Mouse (Mus musculus) kidney, adult 2 months (tissue): ENCODE results near the gene Rsad2. TPM values are rescaled to one million over a fixed set of nuclear protein-coding genes. Genes with fewer than 3 reads are reported as not detected.

Experiments
- DNase-seq: peaks from one replicate; pipeline ENCODE4 v3.0.0; 2021
- H3K27ac ChIP-seq: fragments of 200-500 bp; 2 replicates; pipeline ENCODE4 v1.5.1; 2012; ENCODE audit warnings: low read depth, low read length, control low read depth, inconsistent platforms; ENCODE audit not compliant: insufficient read depth
- H3K27me3 ChIP-seq: fragments of 200-500 bp; replicated peaks from 2 replicates; pipeline ENCODE4 v1.6.1; 2012; ENCODE audit warnings: mild to moderate bottlenecking, moderate library complexity, low read length, inconsistent platforms; ENCODE audit not compliant: control insufficient read depth, insufficient read depth
- H3K36me3 ChIP-seq: fragments of 200-500 bp; 2 replicates; pipeline ENCODE4 v1.6.1; 2012; ENCODE audit warnings: mild to moderate bottlenecking, moderate library complexity, low read length, inconsistent platforms; ENCODE audit not compliant: control insufficient read depth, insufficient read depth
- H3K4me1 ChIP-seq: fragments of 200-500 bp; 2 replicates; pipeline ENCODE4 v1.6.1; 2011; ENCODE audit warnings: low read length; ENCODE audit not compliant: control insufficient read depth, insufficient read depth
- H3K4me3 ChIP-seq: fragments of 200-500 bp; 2 replicates; pipeline ENCODE4 v1.5.1; 2011; ENCODE audit warnings: mild to moderate bottlenecking, low read depth, low read length, control low read depth; ENCODE audit not compliant: insufficient read depth
- CTCF ChIP-seq: fragments of 200-500 bp; conservative IDR thresholded peaks from 2 replicates; pipeline ENCODE4 v1.5.1; 2011; ENCODE audit warnings: low read depth, mild to moderate bottlenecking, control low read depth, low read length, moderate library complexity, mixed read lengths; ENCODE audit not compliant: insufficient read depth, insufficient read length
- POLR2A ChIP-seq: fragments of 200-500 bp; IDR thresholded peaks from one replicate; pipeline ENCODE4 v1.6.1; 2011; ENCODE audit warnings: low read depth, low read length, control low read depth
- WGBS: fragments of 180-500 bp; shearing (Covaris S2); methylation state at CpG from one replicate; pipeline ENCODE4 v1.1.7; 2018; 5-methylcytosine and 5-hydroxymethylcytosine counted together
- polyA plus RNA-seq: library from polyadenylated mRNA; depleted of rRNA; stranded (reverse); fragments of >200 nt; gene quantifications from 2 replicates; pipeline ENCODE4 v1.2.3, GENCODE M21; 2012

Gene Rsad2
- polyA plus RNA-seq, 1 experiment, result 19.8 TPM

DNA sequence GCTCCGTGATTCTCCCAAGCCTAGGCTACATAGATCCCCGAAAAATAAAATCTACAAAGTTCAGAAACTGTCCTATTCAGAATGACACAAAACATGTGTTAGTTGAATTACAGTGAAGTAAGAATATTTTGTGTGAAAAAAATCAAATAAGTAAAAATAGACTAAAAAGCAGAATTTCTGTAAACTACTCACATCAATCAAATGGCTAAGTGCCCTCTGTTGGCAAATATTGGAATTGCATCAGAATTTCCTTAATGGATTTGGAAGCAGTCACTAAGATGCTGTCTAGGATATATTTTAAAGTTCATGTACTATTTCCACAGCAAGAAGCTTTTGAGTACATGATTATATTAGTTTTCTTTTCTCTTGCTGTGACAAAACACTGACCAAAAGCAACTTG, 31.4 kb downstream of the Rsad2 start:
- Histone ChIP-seq H3K27me3 (no peaks in the 10 kb centered on the region), H3K36me3 (no peaks in the 10 kb centered on the region), H3K4me3 (no peak overlapping the region), H3K4me1 (0 out of 2 replicates have a peak, but pooled peaks cover 2% of the 10 kb centered on the region), H3K27ac (no peak overlapping the region)
- 93% methylated on average over 2 of the region's 2 CpGs for WGBS
- DNase-seq, result peak; percentile 65
- TF ChIP-seq POLR2A (no peak), CTCF (no peak)

DNA sequence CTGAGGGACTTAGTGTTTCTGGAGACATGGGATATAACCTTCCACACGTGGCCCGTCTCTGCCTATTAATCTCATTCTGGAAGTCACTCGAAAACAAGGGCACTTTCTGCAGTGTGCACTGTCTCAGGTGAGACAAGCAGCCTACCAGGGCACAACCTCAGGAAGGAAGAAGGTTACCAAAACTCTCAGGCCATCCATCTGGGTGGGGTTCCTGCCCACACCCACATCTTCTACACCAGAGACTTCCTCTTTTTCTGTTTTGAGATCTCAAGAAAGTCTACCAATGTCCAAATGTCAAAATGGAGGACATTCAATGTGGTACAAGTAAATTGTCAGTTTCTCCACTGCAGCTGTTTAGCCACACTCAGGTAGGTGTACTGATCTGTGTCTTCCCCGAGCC, 37.9 kb downstream of the Rsad2 start:
- H3K36me3 ChIP-seq, result no peaks in the 10 kb centered on the region
- 81% methylated on average over 4 of the region's 4 CpGs for WGBS
- no peaks in the 10 kb centered on the region for H3K4me1 ChIP-seq
- TF ChIP-seq POLR2A (no peak), CTCF (no peak)
- DNase-seq, result no peak
- no peak overlapping the region for H3K27ac ChIP-seq
- H3K4me3 ChIP-seq, result no peak overlapping the region
- H3K27me3 ChIP-seq, result no peaks in the 10 kb centered on the region

DNA sequence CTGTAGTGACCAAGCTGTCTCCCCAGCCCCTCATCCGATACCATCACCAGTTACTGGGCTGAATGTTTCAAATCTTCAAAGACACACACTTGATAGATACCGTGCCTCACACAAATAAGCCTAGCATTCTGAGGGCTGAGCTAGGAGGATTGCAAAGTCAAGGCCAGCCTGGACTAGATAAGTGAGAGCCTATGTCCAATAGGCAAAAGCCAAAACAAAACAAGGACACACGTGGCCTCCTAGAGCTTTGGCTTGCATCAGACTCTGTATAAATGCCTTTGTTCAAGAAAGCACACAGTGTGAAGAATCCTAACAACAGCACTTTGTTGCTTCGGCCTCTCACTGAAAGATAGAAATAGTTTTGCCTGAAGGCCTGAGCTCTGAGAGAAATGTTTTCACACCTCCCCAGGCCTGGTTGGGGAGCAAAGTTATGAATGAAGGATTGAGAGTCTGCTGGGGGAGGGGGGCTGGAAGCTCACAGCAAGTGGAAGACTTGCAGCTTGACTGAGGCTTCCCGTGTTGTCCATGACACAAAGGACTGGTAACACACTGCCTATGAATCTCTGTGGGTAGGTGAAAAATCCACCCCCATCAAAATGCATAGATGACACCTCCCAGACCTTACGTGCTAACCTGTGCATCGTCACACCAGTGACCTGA, 39.5 kb downstream of the Rsad2 start:
- no peak for TF ChIP-seq CTCF
- Histone ChIP-seq H3K27ac (no peak overlapping the region), H3K36me3 (no peaks in the 10 kb centered on the region), H3K4me3 (no peak overlapping the region), H3K4me1 (no peaks in the 10 kb centered on the region), H3K27me3 (no peaks in the 10 kb centered on the region)
- WGBS, result 91% methylated on average over 7 of the region's 7 CpGs
- DNase-seq, result no peak

DNA sequence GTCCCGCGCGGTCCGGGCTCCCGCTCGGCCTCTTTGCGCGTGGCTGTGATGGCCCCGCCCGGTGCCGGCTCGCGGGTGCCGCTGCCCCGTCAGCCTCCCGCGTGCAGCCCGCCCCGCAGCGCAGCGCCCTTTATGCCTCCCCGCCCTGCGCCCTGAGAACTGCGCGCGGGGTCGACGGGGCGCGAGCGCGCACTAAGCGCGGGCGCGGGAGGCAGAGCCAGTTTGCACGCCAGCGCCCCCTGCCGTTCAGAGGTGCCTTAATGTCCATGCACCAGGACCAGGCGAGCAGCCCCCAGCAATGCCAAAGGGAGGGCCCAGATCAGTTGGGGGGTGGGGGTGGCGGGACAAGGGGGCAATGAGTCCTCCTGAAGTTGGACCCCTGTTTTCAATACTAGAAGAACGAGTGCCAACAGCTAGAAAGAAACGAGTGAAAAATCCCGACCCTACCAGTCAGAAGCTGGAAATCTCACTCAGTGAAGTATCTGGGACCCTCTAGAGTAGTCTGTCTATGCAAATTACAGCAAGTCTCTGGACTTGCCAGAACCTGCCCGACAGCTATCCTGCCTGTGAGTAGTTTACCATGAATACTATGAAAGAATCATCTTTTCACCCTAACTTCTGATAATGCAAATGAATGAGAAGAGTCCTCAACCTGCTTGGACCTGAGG, 41.0 kb downstream of the Rsad2 start, which contains the start of gene Rnf144a:
Gene Rnf144a (minus strand): TSS at position 151 of the 668 bp plus-strand sequence.
- no peaks in the 10 kb centered on the region for H3K4me1 ChIP-seq
- WGBS, result under 1% methylated on average over 45 of the region's 45 CpGs
- H3K27ac ChIP-seq, result peak within 1 kb of the TSS; percentile 73
- TF ChIP-seq CTCF (peak; percentile 77), POLR2A (no peak)
- no peaks in the 10 kb centered on the region for H3K36me3 ChIP-seq
- peak; percentile 88 for DNase-seq
- H3K4me3 ChIP-seq, result peak within 1 kb of the TSS; percentile 80
- H3K27me3 ChIP-seq, result no peaks in the 10 kb centered on the region

DNA sequence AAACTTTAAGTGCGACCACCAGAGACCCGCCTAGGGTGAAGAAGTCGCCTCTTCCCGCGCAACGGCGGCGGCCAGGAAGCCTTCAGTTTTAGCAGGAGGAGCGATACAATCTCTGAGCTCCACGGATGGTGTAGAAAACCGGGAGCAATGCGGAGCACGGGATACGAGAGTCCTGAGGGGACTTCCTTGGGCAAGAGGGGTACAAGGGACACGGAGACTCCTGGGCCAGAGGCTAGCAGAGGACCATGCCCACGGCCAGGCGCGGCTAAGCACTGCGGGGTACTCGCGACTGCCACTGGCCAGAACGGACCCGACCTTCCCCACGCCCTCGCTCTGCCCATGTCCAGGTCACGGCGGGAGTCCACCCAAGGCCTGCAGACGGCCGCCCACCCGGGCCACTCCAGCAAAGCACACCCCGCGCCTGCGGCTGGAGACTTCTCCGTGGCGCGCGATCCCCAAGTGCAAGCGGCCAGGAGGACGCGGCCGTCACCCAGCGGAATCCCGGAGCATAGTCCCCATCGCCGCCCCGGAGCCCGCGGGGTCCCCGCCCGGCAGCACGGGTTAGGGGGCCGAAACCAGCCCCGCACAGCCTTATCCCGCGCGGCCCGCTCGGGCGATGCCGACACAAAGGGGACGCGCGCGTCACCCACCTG, 41.7 kb downstream of the Rsad2 start:
- H3K27me3 ChIP-seq, result no peaks in the 10 kb centered on the region
- no peaks in the 10 kb centered on the region for H3K4me1 ChIP-seq
- WGBS, result under 1% methylated on average over 64 of the region's 64 CpGs
- no peak for TF ChIP-seq POLR2A
- no peak for TF ChIP-seq CTCF
- no peaks in the 10 kb centered on the region for H3K36me3 ChIP-seq
- peak; percentile 39 for DNase-seq
- H3K27ac ChIP-seq, result peak overlapping the region; percentile 73
- H3K4me3 ChIP-seq, result peak overlapping the region; percentile 80

DNA sequence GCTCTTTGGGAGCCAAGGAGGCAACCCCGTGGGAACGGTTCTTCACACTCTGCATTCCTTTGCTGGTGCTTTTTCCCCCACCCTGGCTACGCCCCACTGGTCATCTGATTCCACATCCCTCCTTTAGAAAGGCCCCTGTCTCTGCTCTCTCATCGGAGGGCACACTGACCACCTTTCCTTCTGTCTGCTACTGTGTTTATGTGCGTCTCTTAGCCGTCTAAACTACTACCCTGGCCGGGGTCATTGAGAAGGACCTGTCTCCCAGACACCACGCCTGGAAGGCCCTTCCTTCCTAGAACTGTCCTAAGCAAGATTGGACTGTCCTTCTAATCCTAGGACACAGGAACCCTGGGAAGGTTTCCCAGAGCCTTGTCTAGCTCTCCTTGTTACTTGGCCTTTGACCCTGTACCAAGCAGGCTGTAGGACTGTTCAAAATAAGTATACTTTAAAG, 42.3 kb downstream of the Rsad2 start:
- no peaks in the 10 kb centered on the region for H3K36me3 ChIP-seq
- H3K4me1 ChIP-seq, result no peaks in the 10 kb centered on the region
- DNase-seq, result peak; percentile 70
- TF ChIP-seq CTCF, result no peak
- no peak for TF ChIP-seq POLR2A
- H3K27me3 ChIP-seq, result no peaks in the 10 kb centered on the region
- WGBS, result 34% methylated on average over 8 of the region's 8 CpGs
- H3K4me3 ChIP-seq, result peak overlapping the region; percentile 80
- H3K27ac ChIP-seq, result peak overlapping the region; percentile 73; the same call in 1 of the 2 replicates

DNA sequence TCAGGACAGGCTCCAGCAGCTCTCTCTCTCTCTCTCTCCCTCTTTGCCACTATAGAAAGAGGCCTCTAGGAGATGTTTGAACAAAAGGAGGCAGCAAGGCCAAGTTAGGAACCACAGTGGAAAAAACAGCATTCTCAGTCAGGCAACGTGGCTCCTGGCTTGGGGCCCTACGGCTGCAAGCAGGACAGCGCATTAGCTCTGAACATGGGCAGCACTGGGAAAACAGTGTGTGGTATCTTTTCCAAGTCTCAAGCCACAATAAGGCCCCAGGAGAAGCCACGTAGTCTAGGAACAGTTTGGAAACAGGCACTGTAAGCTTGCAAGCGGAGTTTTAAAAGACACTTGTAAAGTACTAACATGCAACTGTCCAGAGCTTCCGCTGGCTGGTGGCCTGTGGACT, 43.5 kb downstream of the Rsad2 start:
- H3K27me3 ChIP-seq, result no peaks in the 10 kb centered on the region
- no peaks in the 10 kb centered on the region for H3K4me1 ChIP-seq
- no peak for DNase-seq
- TF ChIP-seq POLR2A (no peak), CTCF (no peak)
- no peak overlapping the region for H3K27ac ChIP-seq
- 75% methylated on average over 6 of the region's 6 CpGs for WGBS
- H3K36me3 ChIP-seq, result no peaks in the 10 kb centered on the region
- H3K4me3 ChIP-seq, result peak overlapping the region; percentile 35
